Mouse (Mus musculus): Measurements from ENCODE around the gene Slc4a4. TPM values are rescaled to one million over a fixed set of nuclear protein-coding genes. Genes with fewer than 3 reads are reported as not detected.
"Not testable (repeated sequence)": the region's sequence is repeated elsewhere in the genome, so short reads cannot be mapped to it uniquely, and the experiment has no call there.

The Slc4a4 gene
- polyA plus RNA-seq, 1 experiment from 2014 or later = 12.1 TPM

DNA sequence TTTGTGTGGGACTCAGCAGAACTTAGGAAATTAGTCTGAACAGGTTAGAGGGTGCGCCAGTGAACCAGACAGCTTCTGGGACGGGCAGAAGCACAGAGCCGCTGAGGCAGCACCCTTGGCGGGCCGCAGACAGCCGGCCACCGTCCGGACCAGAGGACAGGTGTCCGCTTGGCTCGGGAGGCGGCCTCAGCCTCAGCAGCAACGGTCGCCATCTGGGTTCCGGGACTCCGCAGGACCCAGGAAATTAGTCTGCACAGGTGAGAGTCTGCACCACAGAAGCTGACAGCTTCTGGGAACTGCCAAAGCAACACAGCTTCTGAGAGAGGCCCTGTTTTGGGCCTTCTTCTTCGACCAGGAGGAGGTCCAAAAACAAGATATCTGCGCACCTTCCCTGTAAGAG lies 225.4 kb downstream of the Slc4a4 start:
- H3K36me3 ChIP-seq (replicated peaks; ENCODE audit: control insufficient read depth, insufficient read depth); H3K4me1 ChIP-seq (replicated peaks; ENCODE audit: control insufficient read depth, insufficient read depth, low read length); DNase-seq (ENCODE audit: low spot score); H3K27ac ChIP-seq; ATAC-seq (ENCODE audit: low FRiP score); H3K4me2 ChIP-seq (replicated peaks); H3K27me3 ChIP-seq (ENCODE audit: control insufficient read depth, insufficient read depth, low read length); H3K4me3 ChIP-seq (replicated peaks; ENCODE audit: low read length); H3K9me3 ChIP-seq (ENCODE audit: control insufficient read depth, low read length); H3K9ac ChIP-seq: not testable (repeated sequence)
- WGBS = 96% methylated on average over 13 of the region's 17 CpGs

DNA sequence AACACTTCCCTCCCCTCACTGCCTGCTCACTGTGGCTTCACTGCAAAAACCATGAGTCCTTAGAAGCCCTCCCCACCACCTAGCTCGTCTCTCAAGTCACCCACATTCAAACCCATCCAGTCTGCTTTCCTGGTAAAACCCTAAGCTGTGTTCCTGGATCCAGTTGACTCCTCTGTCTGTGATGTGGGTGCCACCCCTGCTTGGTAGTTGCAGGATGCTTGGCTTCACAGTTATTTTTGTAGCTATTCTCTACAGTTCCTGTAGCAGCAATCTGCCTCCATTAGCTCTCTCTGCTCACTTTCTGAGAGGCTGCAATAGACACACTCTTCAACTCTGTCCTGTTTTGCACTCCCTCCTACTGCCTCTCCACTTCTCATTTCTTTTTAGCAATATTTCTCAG lies 234.3 kb downstream of the Slc4a4 start:
- H3K9ac ChIP-seq = no peak overlapping the region
- no peak overlapping the region for H3K27ac ChIP-seq
- DNase-seq (ENCODE audit: low spot score) (no peak), ATAC-seq (ENCODE audit: low FRiP score) (no peak)
- no peak overlapping the region for H3K4me2 ChIP-seq (replicated peaks)
- no peaks in the 10 kb centered on the region for H3K36me3 ChIP-seq (replicated peaks; ENCODE audit: control insufficient read depth, insufficient read depth)
- no peak overlapping the region for H3K4me3 ChIP-seq (replicated peaks; ENCODE audit: low read length)
- no peaks in the 10 kb centered on the region for H3K4me1 ChIP-seq (replicated peaks; ENCODE audit: control insufficient read depth, insufficient read depth, low read length)
- H3K27me3 ChIP-seq (ENCODE audit: control insufficient read depth, insufficient read depth, low read length) = no peaks in the 10 kb centered on the region
- H3K9me3 ChIP-seq (ENCODE audit: control insufficient read depth, low read length) = no peaks in the 10 kb centered on the region
- 78% methylated on average over 1 of the region's 1 CpGs for WGBS

DNA sequence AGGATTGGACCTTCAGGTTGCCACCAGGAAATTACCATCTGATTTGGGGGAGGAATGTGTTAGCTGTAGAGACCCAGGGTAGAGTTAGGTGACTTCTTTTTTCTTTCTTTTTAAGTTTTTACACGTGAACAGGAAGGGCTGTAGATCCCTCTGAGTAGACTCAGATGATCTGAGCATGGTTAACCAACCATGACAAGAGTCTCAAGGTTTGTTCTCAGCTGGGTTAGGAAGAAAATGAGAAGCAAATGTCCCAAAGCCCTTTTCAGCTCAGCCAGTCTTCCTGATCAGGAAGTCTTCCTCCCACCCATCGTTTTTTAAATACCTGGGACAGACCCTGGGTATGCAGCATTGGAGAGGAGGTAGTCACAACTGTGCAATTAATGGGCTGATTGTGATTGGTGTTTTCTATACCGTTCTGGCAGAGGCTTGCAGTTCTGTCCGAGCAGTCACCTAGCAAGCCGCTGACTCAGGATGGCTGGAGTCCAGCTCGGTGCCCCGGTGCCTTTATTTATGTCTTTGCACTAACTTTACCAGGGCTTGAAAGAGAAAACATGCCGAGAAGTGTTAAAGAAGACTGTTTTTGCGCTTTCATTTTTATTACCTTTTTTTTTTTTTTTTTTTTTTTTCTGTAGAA lies 236.8 kb downstream of the Slc4a4 start:
- no peak for ATAC-seq (ENCODE audit: low FRiP score)
- Histone ChIP-seq H3K27ac (no peak overlapping the region), H3K4me1 (replicated peaks; ENCODE audit: control insufficient read depth, insufficient read depth, low read length) (no peaks in the 10 kb centered on the region), H3K27me3 (ENCODE audit: control insufficient read depth, insufficient read depth, low read length) (no peaks in the 10 kb centered on the region), H3K9ac (no peak overlapping the region), H3K4me3 (replicated peaks; ENCODE audit: low read length) (no peak overlapping the region), H3K36me3 (replicated peaks; ENCODE audit: control insufficient read depth, insufficient read depth) (no peaks in the 10 kb centered on the region), H3K4me2 (replicated peaks) (no peak overlapping the region), H3K9me3 (ENCODE audit: control insufficient read depth, low read length) (no peaks in the 10 kb centered on the region)
- 67% methylated on average over 9 of the region's 9 CpGs for WGBS
- no peak for DNase-seq (ENCODE audit: low spot score)

DNA sequence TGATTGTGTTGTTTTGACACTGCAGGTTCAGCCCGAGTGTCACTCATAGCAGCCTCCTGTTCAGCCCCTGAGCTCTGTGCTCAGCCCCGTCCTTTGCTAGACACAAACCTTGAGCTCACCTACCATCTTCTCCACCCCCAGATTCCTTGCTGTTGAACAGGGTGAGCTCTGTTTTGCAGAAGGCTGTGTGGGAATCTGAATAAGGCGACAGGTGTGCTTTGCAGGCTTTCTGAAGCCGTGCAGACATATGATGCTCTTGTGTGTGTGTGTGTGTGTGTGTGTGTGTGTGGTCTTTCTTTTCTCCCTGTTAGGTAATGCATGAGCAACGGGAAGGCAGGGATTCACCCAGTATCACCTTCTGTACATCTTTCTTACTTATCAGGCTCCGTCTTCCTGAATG lies 241.6 kb downstream of the Slc4a4 start:
- Histone ChIP-seq H3K27me3 (ENCODE audit: control insufficient read depth, insufficient read depth, low read length) (no peaks in the 10 kb centered on the region), H3K9ac (no peak overlapping the region), H3K4me3 (replicated peaks; ENCODE audit: low read length) (no peak overlapping the region), H3K4me1 (replicated peaks; ENCODE audit: control insufficient read depth, insufficient read depth, low read length) (no peaks in the 10 kb centered on the region), H3K27ac (no peak overlapping the region), H3K36me3 (replicated peaks; ENCODE audit: control insufficient read depth, insufficient read depth) (no peaks in the 10 kb centered on the region), H3K9me3 (ENCODE audit: control insufficient read depth, low read length) (no peaks in the 10 kb centered on the region), H3K4me2 (replicated peaks) (no peak overlapping the region)
- WGBS = 87% methylated on average over 6 of the region's 6 CpGs
- DNase-seq (ENCODE audit: low spot score) = no peak
- no peak for ATAC-seq (ENCODE audit: low FRiP score)

DNA sequence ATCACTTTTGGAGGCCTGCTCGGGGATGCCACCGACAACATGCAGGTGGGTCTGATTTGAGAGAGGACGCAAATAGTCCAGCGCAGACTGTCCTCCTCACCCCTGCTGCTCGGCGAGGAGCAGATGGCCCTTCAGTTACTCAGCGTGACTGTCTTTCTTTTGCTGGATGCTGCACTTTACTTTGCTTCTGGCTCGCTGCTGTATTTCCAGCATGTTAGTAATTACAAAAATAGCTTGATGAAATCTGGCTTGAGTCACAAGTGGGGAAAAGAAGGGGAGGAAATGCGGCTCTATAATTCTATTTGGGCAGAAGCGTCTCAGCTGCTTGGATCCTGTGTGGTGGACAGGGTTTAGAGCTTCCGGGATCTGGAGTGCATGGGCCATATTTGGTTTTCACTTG lies 249.2 kb downstream of the Slc4a4 start:
- Histone ChIP-seq H3K9ac (no peak overlapping the region), H3K27me3 (ENCODE audit: control insufficient read depth, insufficient read depth, low read length) (no peaks in the 10 kb centered on the region), H3K9me3 (ENCODE audit: control insufficient read depth, low read length) (no peaks in the 10 kb centered on the region), H3K36me3 (replicated peaks; ENCODE audit: control insufficient read depth, insufficient read depth) (no peaks in the 10 kb centered on the region), H3K4me1 (replicated peaks; ENCODE audit: control insufficient read depth, insufficient read depth, low read length) (no peaks in the 10 kb centered on the region), H3K4me2 (replicated peaks) (no peak overlapping the region), H3K27ac (no peak overlapping the region), H3K4me3 (replicated peaks; ENCODE audit: low read length) (no peak overlapping the region)
- DNase-seq (ENCODE audit: low spot score) (no peak), ATAC-seq (ENCODE audit: low FRiP score) (no peak)
- WGBS = 82% methylated on average over 11 of the region's 11 CpGs

DNA sequence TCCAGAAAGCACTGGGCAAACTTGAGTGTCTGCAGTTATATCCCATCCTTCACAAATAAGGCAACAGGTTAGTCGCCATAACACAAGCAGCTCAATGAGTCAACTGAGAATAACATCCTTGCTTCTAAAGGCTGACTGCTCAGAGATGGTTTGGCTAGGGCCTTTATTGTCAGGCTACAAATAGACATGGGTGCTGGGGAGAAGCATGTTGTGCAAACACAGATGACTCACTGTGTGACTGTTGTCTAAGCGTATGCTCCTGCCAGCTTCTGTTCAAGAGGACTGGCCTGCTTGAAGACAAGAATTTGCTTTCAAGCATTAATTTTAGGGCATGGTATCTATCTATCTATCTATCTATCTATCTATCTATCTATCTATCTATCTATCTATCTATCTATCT lies 253.5 kb downstream of the Slc4a4 start:
- WGBS = 99% methylated on average over 2 of the region's 2 CpGs
- ATAC-seq (ENCODE audit: low FRiP score) (no peak), DNase-seq (ENCODE audit: low spot score) (no peak)
- H3K27ac ChIP-seq = no peak overlapping the region
- no peak overlapping the region for H3K9ac ChIP-seq
- no peaks in the 10 kb centered on the region for H3K4me1 ChIP-seq (replicated peaks; ENCODE audit: control insufficient read depth, insufficient read depth, low read length)
- no peaks in the 10 kb centered on the region for H3K9me3 ChIP-seq (ENCODE audit: control insufficient read depth, low read length)
- no peak overlapping the region for H3K4me2 ChIP-seq (replicated peaks)
- H3K27me3 ChIP-seq (ENCODE audit: control insufficient read depth, insufficient read depth, low read length) = no peaks in the 10 kb centered on the region
- H3K4me3 ChIP-seq (replicated peaks; ENCODE audit: low read length) = no peak overlapping the region
- H3K36me3 ChIP-seq (replicated peaks; ENCODE audit: control insufficient read depth, insufficient read depth) = no peaks in the 10 kb centered on the region

DNA sequence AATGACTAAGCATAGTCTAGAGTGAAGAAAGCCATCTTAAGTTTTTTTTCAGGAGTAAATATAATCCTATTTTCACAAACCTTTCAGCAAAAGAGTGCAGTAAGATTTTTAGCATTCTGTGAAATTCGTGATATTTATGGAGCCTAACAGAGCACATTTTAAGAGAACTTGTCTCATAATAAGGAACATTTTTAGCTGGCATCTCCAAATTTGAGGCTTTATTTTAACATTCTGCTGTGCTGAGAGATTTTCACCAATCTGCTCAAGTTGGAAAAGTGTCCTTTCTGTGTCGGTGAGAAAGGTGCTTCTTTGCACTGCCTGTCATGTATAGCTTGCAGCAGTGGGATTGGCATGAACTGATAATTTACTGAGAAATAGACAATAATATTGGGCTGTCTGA lies 255.1 kb downstream of the Slc4a4 start:
- 90% methylated on average over 2 of the region's 2 CpGs for WGBS
- no peak for ATAC-seq (ENCODE audit: low FRiP score)

DNA sequence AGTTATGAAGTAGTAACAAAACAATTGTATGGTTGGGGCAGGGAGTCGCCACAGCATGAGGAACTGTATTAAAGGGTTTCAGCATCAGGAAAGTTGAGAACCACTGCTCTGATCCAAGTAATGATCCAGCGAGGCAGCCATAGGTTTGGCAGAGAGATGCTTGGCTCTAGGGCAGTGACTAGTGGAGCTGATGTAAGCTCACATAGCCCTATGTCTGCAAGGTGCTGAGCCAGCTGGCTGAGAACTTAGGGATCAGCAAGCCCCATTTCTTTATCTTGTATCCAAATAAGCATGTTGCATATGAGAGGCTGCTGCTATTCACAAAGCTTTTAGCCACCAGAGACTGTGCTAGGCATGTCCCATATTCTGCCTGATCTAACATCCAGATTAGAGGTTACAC lies 259.7 kb downstream of the Slc4a4 start:
- Histone ChIP-seq H3K27ac (no peak overlapping the region), H3K4me2 (replicated peaks) (no peak overlapping the region), H3K9me3 (ENCODE audit: control insufficient read depth, low read length) (no peaks in the 10 kb centered on the region), H3K4me3 (replicated peaks; ENCODE audit: low read length) (no peak overlapping the region), H3K9ac (no peak overlapping the region), H3K27me3 (ENCODE audit: control insufficient read depth, insufficient read depth, low read length) (no peaks in the 10 kb centered on the region), H3K36me3 (replicated peaks; ENCODE audit: control insufficient read depth, insufficient read depth) (no peaks in the 10 kb centered on the region), H3K4me1 (replicated peaks; ENCODE audit: control insufficient read depth, insufficient read depth, low read length) (no peaks in the 10 kb centered on the region)
- DNase-seq (ENCODE audit: low spot score) (no peak), ATAC-seq (ENCODE audit: low FRiP score) (no peak)
- WGBS = 97% methylated on average over 2 of the region's 2 CpGs

More for the DNA sequence above, 255.1 kb downstream of the Slc4a4 start:
- no peaks in the 10 kb centered on the region for H3K9me3 ChIP-seq (ENCODE audit: control insufficient read depth, low read length)
- no peak for DNase-seq (ENCODE audit: low spot score)
- H3K27ac ChIP-seq = no peak overlapping the region
- no peak overlapping the region for H3K4me3 ChIP-seq (replicated peaks; ENCODE audit: low read length)
- H3K4me2 ChIP-seq (replicated peaks) = no peak overlapping the region
- H3K36me3 ChIP-seq (replicated peaks; ENCODE audit: control insufficient read depth, insufficient read depth) = no peaks in the 10 kb centered on the region
- no peaks in the 10 kb centered on the region for H3K4me1 ChIP-seq (replicated peaks; ENCODE audit: control insufficient read depth, insufficient read depth, low read length)
- no peaks in the 10 kb centered on the region for H3K27me3 ChIP-seq (ENCODE audit: control insufficient read depth, insufficient read depth, low read length)
- H3K9ac ChIP-seq = no peak overlapping the region

DNA sequence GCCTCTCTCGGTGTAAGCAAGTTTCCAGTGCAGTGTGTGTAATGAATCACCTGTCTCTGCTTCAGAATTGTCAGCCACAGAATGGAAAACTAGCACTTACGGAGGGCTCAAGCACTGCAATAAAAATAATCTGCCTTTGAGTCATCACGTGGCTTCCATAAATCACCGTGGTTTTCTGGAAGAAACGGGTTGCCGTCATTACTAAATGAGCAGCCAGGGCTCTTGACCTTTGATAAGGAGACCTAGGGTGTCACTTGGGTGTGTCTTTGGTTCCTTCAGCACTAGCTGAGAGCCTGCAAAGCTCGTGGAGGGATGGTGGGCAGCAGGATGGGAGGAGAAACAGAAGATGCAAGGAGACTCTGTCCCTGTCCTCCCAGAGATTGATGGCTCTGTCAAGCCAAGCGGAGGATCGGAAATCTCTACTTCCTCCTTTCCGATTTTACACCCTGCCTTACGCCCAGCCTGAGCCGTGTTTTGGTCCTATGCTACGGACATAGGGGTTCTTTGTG lies 260.7 kb downstream of the Slc4a4 start:
- no peaks in the 10 kb centered on the region for H3K27me3 ChIP-seq (ENCODE audit: control insufficient read depth, insufficient read depth, low read length)
- no peak overlapping the region for H3K4me2 ChIP-seq (replicated peaks)
- no peaks in the 10 kb centered on the region for H3K36me3 ChIP-seq (replicated peaks; ENCODE audit: control insufficient read depth, insufficient read depth)
- no peak overlapping the region for H3K4me3 ChIP-seq (replicated peaks; ENCODE audit: low read length)
- no peaks in the 10 kb centered on the region for H3K9me3 ChIP-seq (ENCODE audit: control insufficient read depth, low read length)
- 84% methylated on average over 13 of the region's 13 CpGs for WGBS
- ATAC-seq (ENCODE audit: low FRiP score) (no peak), DNase-seq (ENCODE audit: low spot score) (no peak)
- H3K9ac ChIP-seq = no peak overlapping the region
- no peaks in the 10 kb centered on the region for H3K4me1 ChIP-seq (replicated peaks; ENCODE audit: control insufficient read depth, insufficient read depth, low read length)
- H3K27ac ChIP-seq = no peak overlapping the region
